Mouse (Mus musculus): Measurements from ENCODE around the gene Zfyve26. TPM values are rescaled to one million over a fixed set of nuclear protein-coding genes. Genes with fewer than 3 reads are reported as not detected.
"Not testable (repeated sequence)": the region's sequence is repeated elsewhere in the genome, so short reads cannot be mapped to it uniquely, and the experiment has no call there.

Zfyve26 gene
- polyA plus RNA-seq, 1 experiment from 2014 or later = 18.0 TPM

DNA sequence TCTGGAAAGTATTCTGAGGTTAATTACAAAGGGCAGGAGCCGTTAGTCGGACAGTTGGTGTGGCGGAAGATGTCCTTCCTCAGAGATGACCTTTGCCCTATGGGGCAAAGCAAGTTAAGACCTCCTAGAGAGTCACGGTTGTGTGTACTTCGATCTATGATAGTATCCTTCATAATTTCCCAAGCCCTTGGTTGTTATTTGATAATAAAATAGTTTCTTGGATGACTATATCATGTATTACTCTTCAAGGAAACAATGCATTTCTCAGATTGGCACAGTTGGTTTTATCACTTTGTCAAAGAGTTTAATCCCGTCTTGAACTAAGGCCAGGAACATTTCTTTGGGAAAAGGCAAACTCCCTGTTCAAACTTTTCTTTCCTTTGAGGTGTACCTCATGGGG, 103.9 kb downstream of the Zfyve26 start, which contains the start of gene Rdh11:
Gene Rdh11 (minus strand): TSS at position 101 of the 400 bp plus-strand sequence.
- WGBS = 59% methylated on average over 6 of the region's 6 CpGs
- no peak for ATAC-seq (replicated peaks; ENCODE audit: low FRiP score)
- peak within 1 kb of the TSS; percentile 76 for H3K9ac ChIP-seq (ENCODE audit: low read depth, low read length)
- H3K4me3 ChIP-seq (ENCODE audit: low read depth, low read length) = peak within 1 kb of the TSS; percentile 72
- peak within 1 kb of the TSS; percentile 84 for H3K4me2 ChIP-seq
- no peaks in the 10 kb centered on the region for H3K9me3 ChIP-seq (ENCODE audit: control insufficient read depth, low read length)
- peak within 1 kb of the TSS; percentile 23; the same call in 1 of the 2 replicates for H3K27ac ChIP-seq (ENCODE audit: low read depth, low read length)
- no peak for DNase-seq (ENCODE audit: low spot score)
- H3K27me3 ChIP-seq (replicated peaks; ENCODE audit: control insufficient read depth, insufficient read depth, low read length) = no peaks in the 10 kb centered on the region
- H3K36me3 ChIP-seq (ENCODE audit: control insufficient read depth, insufficient read depth, low read length) = peaks cover 8% of the 10 kb centered on the region
- peaks cover 8% of the 10 kb centered on the region for H3K4me1 ChIP-seq (replicated peaks; ENCODE audit: control insufficient read depth, insufficient read depth, low read length)

DNA sequence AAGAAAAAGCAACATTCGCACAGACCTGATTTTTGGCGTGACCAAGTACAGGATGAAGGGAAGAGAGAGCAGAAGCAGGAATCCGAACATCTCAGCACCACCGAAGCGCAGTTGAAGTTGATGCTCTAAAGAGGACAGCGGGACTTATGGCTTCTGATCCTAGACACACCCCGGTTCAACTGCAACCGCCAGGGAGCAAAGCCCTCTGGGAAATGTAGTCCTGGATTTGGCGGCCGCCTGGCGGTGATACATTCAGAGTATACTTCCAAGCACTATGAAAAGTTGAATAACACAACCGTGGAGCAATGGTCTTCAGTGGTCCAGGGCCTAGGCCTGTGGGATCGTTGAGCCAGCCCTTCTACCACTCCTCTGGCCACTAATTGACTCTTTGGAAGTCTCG, 104.4 kb downstream of the Zfyve26 start:
- Histone ChIP-seq H3K4me2 (peak overlapping the region; percentile 84), H3K4me1 (replicated peaks; ENCODE audit: control insufficient read depth, insufficient read depth, low read length) (peaks cover 8% of the 10 kb centered on the region), H3K27me3 (replicated peaks; ENCODE audit: control insufficient read depth, insufficient read depth, low read length) (no peaks in the 10 kb centered on the region), H3K4me3 (ENCODE audit: low read depth, low read length) (peak overlapping the region; percentile 72), H3K27ac (ENCODE audit: low read depth, low read length) (peak overlapping the region; percentile 23; the same call in 1 of the 2 replicates), H3K9ac (ENCODE audit: low read depth, low read length) (peak overlapping the region; percentile 76), H3K9me3 (ENCODE audit: control insufficient read depth, low read length) (no peaks in the 10 kb centered on the region), H3K36me3 (ENCODE audit: control insufficient read depth, insufficient read depth, low read length) (peaks cover 8% of the 10 kb centered on the region)
- ATAC-seq (replicated peaks; ENCODE audit: low FRiP score) (peak; percentile 81), DNase-seq (ENCODE audit: low spot score) (peak; percentile 81)
- WGBS = 6% methylated on average over 14 of the region's 14 CpGs

DNA sequence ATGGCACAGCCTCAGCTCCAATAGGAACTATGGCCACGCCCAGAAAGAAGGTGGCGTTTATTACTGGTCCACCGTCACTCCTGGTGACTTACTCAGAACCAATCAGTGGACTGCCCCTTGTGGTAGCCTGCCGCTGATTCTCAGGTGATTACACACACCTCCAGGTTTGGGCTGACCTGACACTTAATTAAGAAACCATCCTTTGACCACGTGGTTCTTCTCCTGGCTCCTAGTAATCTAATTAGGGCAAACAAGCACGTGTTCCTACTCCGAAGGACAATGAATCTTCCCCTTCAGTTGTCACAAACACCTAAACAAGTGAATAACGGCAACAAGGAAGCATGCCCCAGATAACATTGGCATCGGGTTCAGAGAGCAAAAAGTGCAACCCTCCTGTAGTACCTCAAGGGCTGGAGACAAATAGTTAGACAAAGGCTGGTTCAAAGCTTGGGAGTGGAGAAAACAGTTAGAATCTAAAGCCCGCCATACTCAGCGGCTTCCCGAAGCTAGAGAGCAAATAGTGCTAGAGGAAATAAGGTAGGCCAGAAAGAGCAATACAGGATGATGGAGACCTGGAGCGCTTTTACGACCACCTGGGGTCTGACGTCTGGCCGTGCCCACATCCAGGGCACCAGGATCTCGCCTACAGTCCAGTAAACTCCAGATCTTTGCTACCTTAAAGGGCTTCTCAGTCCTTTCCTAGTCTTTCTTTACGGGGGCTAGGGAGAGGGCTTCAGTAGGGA, 105.0 kb downstream of the Zfyve26 start:
- peak overlapping the region; percentile 72 for H3K4me3 ChIP-seq (ENCODE audit: low read depth, low read length)
- DNase-seq (ENCODE audit: low spot score) (peak; percentile 57), ATAC-seq (replicated peaks; ENCODE audit: low FRiP score) (peak; percentile 95)
- under 1% methylated on average over 18 of the region's 18 CpGs for WGBS
- peak overlapping the region; percentile 76 for H3K9ac ChIP-seq (ENCODE audit: low read depth, low read length)
- peaks cover 8% of the 10 kb centered on the region for H3K4me1 ChIP-seq (replicated peaks; ENCODE audit: control insufficient read depth, insufficient read depth, low read length)
- H3K4me2 ChIP-seq = peak overlapping the region; percentile 84
- H3K36me3 ChIP-seq (ENCODE audit: control insufficient read depth, insufficient read depth, low read length) = peaks cover 12% of the 10 kb centered on the region
- H3K27ac ChIP-seq (ENCODE audit: low read depth, low read length) = peak overlapping the region; percentile 23; the same call in 1 of the 2 replicates
- no peaks in the 10 kb centered on the region for H3K9me3 ChIP-seq (ENCODE audit: control insufficient read depth, low read length)
- no peaks in the 10 kb centered on the region for H3K27me3 ChIP-seq (replicated peaks; ENCODE audit: control insufficient read depth, insufficient read depth, low read length)

DNA sequence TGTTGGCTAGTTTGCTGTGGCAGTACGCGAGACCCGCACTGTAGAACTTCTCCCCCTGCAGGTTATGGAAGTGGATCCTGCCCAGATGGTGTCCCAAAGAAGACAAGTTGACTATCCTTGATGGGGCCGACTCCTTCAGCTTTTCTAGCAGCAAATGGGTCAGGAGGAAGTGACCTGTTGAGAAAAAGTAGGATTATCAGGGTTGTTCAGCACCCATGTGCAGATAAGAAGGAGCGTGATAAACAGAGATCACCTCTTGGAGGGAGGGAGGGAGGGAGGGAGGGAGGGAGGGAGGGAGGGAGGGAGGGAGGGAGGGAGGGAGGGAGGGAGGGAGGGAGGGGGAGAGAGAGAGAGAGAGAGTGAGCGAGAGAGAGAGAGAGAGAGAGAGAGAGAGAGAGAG, 110.9 kb downstream of the Zfyve26 start:
- not testable (repeated sequence) for ATAC-seq (replicated peaks; ENCODE audit: low FRiP score); H3K27me3 ChIP-seq (replicated peaks; ENCODE audit: control insufficient read depth, insufficient read depth, low read length); H3K27ac ChIP-seq (ENCODE audit: low read depth, low read length); H3K4me2 ChIP-seq; H3K4me3 ChIP-seq (ENCODE audit: low read depth, low read length); H3K9ac ChIP-seq (ENCODE audit: low read depth, low read length); H3K9me3 ChIP-seq (ENCODE audit: control insufficient read depth, low read length); DNase-seq (ENCODE audit: low spot score); H3K4me1 ChIP-seq (replicated peaks; ENCODE audit: control insufficient read depth, insufficient read depth, low read length)
- peaks cover 44% of the 10 kb centered on the region for H3K36me3 ChIP-seq (ENCODE audit: control insufficient read depth, insufficient read depth, low read length)
- 72% methylated on average over 5 of the region's 6 CpGs for WGBS

Other genes with a start within 250 kb of the Zfyve26 start
- gene Pigh, start 206.7 kb downstream of the Zfyve26 start, polyA plus RNA-seq (2014; fragmentation: Nextera tagmentation; extraction: Ambion mirVana) = 17.0 and 18.7 TPM in 2 replicates
- gene Arg2, start 165.5 kb downstream of the Zfyve26 start, polyA plus RNA-seq (2014; fragmentation: Nextera tagmentation; extraction: Ambion mirVana) = 0.45 TPM in 1 of 2 replicates, not detected in the other
- 82.9 and 83.2 TPM in 2 replicates for gene Vti1b, start 123.6 kb downstream of the Zfyve26 start, polyA plus RNA-seq (2014; fragmentation: Nextera tagmentation; extraction: Ambion mirVana)
- 28.6 and 32.8 TPM in 2 replicates for gene Rdh11, start 104.0 kb downstream of the Zfyve26 start, polyA plus RNA-seq (2014; fragmentation: Nextera tagmentation; extraction: Ambion mirVana)
- gene Rdh12, start 87.4 kb downstream of the Zfyve26 start, polyA plus RNA-seq (2014; fragmentation: Nextera tagmentation; extraction: Ambion mirVana) = 0.58 and 0.62 TPM in 2 replicates
- gene Rad51b, start 978 bp upstream of the Zfyve26 start, polyA plus RNA-seq (2014; fragmentation: Nextera tagmentation; extraction: Ambion mirVana) = 7.7 and 8.3 TPM in 2 replicates

All from liver, embryonic 11.5 days (tissue).